Mouse (Mus musculus) stomach, embryonic 14.5 days (tissue): ENCODE measurements at regions not wholly inside any gene's neighbourhood (a gene's known extent, or its start where the extent isn't known, plus 50 kb on each side); places are given as distances from the start of the nearest gene placed in this dataset.

Source experiments
- ATAC-seq: fragments of 200-750 bp; cut with Nextera tagmentation; 2 replicates; pipeline ENCODE4 v1.8.0; 2017; ENCODE audit warnings: low read depth, moderate TSS enrichment; ENCODE audit not compliant: insufficient number of reproducible peaks, insufficient read depth, low FRiP score
- H3K27ac ChIP-seq: fragments of 300-500 bp; sonication (generic); 2 replicates; pipeline ENCODE4 v1.5.1; 2014; ENCODE audit warnings: mild to moderate bottlenecking, low read length, moderate library complexity, mixed read lengths
- H3K27me3 ChIP-seq: fragments of 300-500 bp; sonication (generic); 2 replicates; pipeline ENCODE4 v1.6.1; 2014; ENCODE audit warnings: low read length, control low read depth, mixed read lengths; ENCODE audit not compliant: control insufficient read depth, insufficient read depth
- H3K36me3 ChIP-seq: fragments of 300-500 bp; sonication (generic); 2 replicates; pipeline ENCODE4 v1.6.1; 2014; ENCODE audit warnings: mild to moderate bottlenecking, control low read depth, low read length, moderate library complexity, mixed read lengths; ENCODE audit not compliant: control insufficient read depth, insufficient read depth
- H3K4me1 ChIP-seq: fragments of 300-500 bp; sonication (generic); 2 replicates; pipeline ENCODE4 v1.6.1; 2014; ENCODE audit warnings: low read length, control low read depth, mixed read lengths; ENCODE audit not compliant: control insufficient read depth, insufficient read depth
- H3K4me2 ChIP-seq: fragments of 300-500 bp; sonication (generic); replicated peaks from 2 replicates; pipeline ENCODE4 v1.6.1; 2014; ENCODE audit warnings: low read depth, low read length, control low read depth
- H3K4me3 ChIP-seq: fragments of 300-500 bp; sonication (generic); 2 replicates; pipeline ENCODE4 v1.5.1; 2014; ENCODE audit warnings: low read depth, low read length, control low read depth
- H3K9ac ChIP-seq: fragments of 300-500 bp; sonication (generic); replicated peaks from 2 replicates; pipeline ENCODE4 v1.6.1; 2014; ENCODE audit warnings: low read depth, mild to moderate bottlenecking, control low read depth, low read length, moderate library complexity, mixed read lengths
- H3K9me3 ChIP-seq: fragments of 300-500 bp; sonication (generic); 2 replicates; pipeline ENCODE4 v1.6.1; 2016; ENCODE audit warnings: low read depth, low read length, control low read depth; ENCODE audit not compliant: control insufficient read depth
- WGBS: fragments of 180-500 bp; shearing (Covaris S2); extraction: QIAGEN DNeasy Blood & Tissue Kit; methylation state at CpG from one replicate; pipeline ENCODE4 v1.1.7; 2014; 5-methylcytosine and 5-hydroxymethylcytosine counted together

DNA sequence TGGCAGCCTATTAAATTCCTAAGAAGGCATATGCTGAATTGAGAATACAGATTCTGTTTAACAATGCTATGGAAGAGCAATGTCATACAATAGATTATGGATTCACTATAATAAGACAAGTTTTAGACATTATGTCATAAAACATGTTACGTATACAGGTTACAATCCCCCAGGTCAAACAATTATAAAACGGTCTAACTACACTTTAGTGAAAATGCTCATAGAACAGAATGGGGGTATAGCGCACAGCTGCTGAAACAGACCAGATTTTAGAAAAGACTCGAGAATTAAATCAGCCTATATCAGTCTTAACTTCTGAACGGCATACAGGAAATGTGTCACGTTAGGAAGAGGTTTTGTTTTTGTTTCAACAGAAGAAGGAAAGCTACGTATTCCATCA lies 660.5 kb upstream of the Sel1l start:
- Histone ChIP-seq H3K36me3 (no peaks in the 10 kb centered on the region), H3K4me2 (no peak overlapping the region), H3K27ac (no peak overlapping the region), H3K4me3 (no peak overlapping the region), H3K9me3 (no peaks in the 10 kb centered on the region), H3K4me1 (no peaks in the 10 kb centered on the region), H3K9ac (no peak overlapping the region), H3K27me3 (no peaks in the 10 kb centered on the region)
- 51% methylated on average over 7 of the region's 7 CpGs for WGBS
- ATAC-seq = no peak

DNA sequence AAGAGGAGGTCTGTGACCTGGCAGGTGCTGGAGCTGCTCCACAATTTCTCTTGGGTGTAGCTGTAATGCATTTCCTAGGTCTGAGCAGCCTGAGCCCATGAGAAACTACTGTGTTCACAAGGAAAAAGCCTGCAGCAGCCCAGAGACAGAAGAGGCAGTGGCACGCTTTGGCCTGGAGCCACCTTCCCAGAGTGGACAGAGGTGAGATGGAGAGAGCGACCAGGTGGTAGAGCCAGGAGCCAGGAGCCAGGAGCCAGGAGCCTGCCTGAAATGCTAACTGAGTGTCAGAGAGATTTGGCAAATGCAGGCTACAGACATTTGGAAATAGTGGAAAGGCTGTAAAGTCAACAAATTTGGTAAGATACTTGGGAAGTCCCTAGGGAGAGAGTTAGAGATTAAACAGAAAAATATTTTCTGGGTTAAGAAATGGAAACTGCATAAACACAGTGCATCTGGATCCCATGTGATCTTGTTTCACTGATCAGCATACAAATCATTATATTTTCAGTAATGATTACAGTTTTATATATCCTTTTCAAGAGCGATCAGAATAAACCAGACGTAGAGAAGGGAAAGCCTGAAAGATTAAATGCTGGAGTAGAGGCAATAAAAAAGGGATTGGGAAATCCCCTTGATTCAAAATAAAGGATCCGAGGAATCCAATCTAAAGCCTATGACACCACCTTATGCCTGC lies 660.0 kb upstream of the Sel1l start:
- no peaks in the 10 kb centered on the region for H3K27me3 ChIP-seq
- WGBS = 72% methylated on average over 5 of the region's 5 CpGs
- no peak overlapping the region for H3K9ac ChIP-seq
- H3K4me3 ChIP-seq = no peak overlapping the region
- H3K4me2 ChIP-seq = no peak overlapping the region
- no peaks in the 10 kb centered on the region for H3K4me1 ChIP-seq
- H3K36me3 ChIP-seq = no peaks in the 10 kb centered on the region
- no peak for ATAC-seq
- no peaks in the 10 kb centered on the region for H3K9me3 ChIP-seq
- H3K27ac ChIP-seq = no peak overlapping the region

DNA sequence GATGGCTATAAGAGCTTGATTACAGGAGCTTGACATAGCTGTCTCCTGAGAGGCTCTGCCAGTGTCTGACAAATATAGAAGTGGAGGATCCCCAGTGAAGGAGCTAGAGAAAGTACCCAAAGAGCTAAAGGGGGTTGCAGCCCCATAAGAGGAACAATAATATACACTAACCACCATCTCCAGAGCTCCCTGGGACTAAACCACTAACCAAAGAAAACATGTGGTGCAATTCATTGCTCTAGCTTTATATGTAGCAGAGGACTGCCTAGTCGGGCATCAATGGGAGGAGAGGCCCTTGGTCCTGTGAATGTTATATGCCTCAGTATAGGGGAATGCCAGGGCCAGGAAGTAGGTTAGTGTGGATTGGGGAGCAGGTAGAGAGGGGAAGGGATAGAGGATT lies 635.0 kb upstream of the Sel1l start:
- WGBS = 79% methylated on average over 1 of the region's 1 CpGs
- ATAC-seq = no peak
- Histone ChIP-seq H3K4me2 (no peak overlapping the region), H3K9me3 (no peaks in the 10 kb centered on the region), H3K9ac (no peak overlapping the region), H3K4me1 (no peaks in the 10 kb centered on the region), H3K4me3 (no peak overlapping the region), H3K27ac (no peak overlapping the region), H3K27me3 (no peaks in the 10 kb centered on the region), H3K36me3 (no peaks in the 10 kb centered on the region)

DNA sequence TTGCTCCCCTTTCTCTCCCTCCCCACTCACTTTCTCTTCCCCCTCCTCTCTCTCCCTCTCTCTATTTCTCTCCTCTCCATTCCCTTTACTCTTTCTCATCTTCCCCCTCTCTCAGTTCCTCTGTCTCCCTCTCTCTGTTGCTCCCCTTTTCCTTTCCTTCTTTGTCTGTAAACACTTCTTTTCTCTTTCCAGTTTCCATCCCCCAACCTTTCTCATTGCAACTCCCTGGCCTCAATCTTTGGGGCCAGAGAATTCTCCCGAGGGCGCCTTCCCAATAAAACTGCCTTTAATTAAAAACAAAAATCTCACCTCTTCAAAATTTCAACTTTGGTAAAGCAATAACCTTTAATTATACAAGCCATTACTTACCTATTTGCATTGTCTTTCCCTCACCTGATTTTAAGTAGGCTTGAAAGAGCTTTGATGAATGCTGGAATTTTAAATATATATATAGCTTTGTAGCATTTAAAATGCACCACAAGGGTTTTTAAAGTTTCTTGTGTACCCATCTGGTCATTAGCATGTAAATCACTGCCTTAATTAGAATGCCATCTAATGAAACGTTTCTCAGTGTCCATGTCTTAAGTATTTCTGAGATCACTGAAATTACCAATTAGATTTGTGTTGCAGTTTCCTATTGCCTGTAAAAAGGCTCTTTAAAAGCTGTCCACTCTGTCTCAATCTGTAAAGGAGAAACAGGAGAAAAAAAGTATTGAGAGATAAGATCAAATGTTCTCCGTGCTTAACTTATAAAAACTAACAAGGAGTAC lies 625.5 kb upstream of the Sel1l start:
- H3K27ac ChIP-seq = no peak overlapping the region
- no peak for ATAC-seq
- no peak overlapping the region for H3K4me3 ChIP-seq
- H3K4me2 ChIP-seq = no peak overlapping the region
- no peaks in the 10 kb centered on the region for H3K4me1 ChIP-seq
- H3K27me3 ChIP-seq = no peaks in the 10 kb centered on the region
- no peaks in the 10 kb centered on the region for H3K36me3 ChIP-seq
- H3K9me3 ChIP-seq = no peaks in the 10 kb centered on the region
- no peak overlapping the region for H3K9ac ChIP-seq
- WGBS = 68% methylated on average over 4 of the region's 4 CpGs

DNA sequence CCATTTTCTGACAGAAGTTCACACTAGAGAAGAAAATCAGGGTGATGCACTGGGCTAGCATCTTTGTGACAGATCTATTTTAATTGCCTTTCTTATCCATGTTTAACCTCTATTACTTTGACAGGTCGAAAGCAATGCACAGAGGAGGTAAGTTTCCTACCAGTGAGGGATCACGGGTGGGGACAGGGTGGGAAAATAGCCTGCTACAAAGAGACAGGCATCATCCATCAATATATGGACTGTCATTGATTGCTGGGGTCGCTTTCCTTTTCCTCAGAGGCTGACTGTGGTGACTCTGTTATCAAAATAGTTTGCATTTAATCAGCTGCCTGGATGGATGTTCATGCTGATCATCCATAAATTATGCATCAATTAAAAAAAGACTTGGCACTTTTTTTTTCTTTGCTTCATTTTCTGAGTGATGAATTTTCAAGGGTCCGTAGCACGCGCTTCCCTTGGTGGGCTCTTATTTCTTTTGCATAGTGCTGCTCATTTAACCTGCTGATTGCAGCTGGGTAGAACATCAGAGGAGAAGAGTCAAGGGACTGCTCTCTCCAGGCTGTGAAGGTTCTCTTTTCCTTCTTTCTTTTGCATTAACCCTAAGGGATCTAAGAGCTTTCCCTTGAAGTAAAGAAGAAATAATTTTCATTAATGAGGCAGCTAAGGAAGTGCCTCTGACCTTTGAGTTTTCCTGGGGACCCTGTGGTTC lies 602.3 kb upstream of the Sel1l start:
- H3K4me1 ChIP-seq = no peaks in the 10 kb centered on the region

DNA sequence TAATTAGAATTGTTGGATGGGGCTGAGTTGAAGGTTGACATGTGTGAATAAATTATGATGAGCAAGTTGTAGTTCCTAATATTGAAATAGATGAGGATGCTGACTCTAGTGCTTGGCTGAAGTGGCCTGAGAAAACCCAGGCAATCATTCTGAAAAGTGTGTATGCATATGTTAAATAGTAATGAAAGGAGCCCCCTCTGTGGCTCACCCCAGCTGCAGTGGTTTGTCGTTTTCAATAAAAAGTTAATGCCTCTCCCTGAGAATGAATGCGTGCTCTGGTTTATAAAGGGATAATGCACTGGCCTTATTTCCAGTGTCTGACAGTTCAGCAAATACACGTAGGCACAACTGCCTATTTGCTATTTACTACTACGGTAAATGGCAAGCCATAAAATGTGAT lies 569.5 kb upstream of the Sel1l start:
- Histone ChIP-seq H3K4me3 (no peak overlapping the region), H3K4me1 (no peaks in the 10 kb centered on the region), H3K36me3 (no peaks in the 10 kb centered on the region), H3K27me3 (no peaks in the 10 kb centered on the region), H3K9ac (no peak overlapping the region), H3K9me3 (no peaks in the 10 kb centered on the region), H3K4me2 (no peak overlapping the region), H3K27ac (no peak overlapping the region)
- ATAC-seq = no peak
- WGBS = 74% methylated on average over 4 of the region's 4 CpGs

More for the DNA sequence above, 602.3 kb upstream of the Sel1l start:
- no peak overlapping the region for H3K4me3 ChIP-seq
- H3K9me3 ChIP-seq = no peaks in the 10 kb centered on the region
- WGBS = 60% methylated on average over 6 of the region's 6 CpGs
- no peaks in the 10 kb centered on the region for H3K36me3 ChIP-seq
- no peak overlapping the region for H3K9ac ChIP-seq
- no peak overlapping the region for H3K4me2 ChIP-seq
- ATAC-seq = no peak
- no peak overlapping the region for H3K27ac ChIP-seq
- H3K27me3 ChIP-seq = no peaks in the 10 kb centered on the region

DNA sequence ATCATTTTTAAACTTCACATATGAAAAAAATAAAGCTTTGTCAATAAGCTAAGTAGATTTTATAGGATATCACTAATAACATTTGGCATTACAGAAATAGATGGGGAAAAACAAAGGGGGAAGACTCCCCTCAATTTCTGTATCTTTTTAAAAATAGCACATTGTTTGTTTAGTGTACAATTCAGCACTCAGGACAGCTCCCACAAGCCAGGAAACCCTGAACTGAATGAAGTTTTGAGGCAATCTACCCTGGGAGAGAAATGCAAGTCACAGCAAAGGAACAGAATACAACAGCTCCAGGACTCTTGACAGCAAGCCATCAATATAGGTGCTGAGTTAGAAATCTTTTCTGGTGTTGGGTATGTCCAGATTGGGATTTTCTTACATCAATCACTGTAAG lies 556.5 kb upstream of the Sel1l start:
- ATAC-seq = no peak
- Histone ChIP-seq H3K27ac (no peak overlapping the region), H3K27me3 (no peaks in the 10 kb centered on the region), H3K4me3 (no peak overlapping the region), H3K4me2 (no peak overlapping the region), H3K9ac (no peak overlapping the region), H3K9me3 (no peaks in the 10 kb centered on the region), H3K36me3 (no peaks in the 10 kb centered on the region), H3K4me1 (no peaks in the 10 kb centered on the region)

DNA sequence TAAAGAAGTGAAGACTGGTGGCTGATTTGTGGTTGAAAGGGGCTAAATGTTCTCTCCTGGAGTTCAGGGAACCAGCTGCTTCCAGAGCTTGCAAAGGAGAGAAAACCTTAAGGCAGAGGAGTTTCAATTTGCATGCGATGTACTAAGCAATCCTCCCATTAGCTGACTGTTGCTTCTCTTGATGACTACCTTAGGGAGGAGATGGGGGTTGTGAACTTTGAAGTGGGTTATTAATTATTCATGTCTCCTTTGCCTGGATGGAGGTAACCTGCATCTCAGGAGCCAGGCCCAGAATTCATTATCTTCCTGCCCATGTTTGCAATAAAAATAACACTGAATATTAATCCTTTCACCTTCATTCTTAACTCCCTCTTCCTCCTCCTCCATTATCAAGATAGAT lies 552.0 kb upstream of the Sel1l start:
- Histone ChIP-seq H3K4me1 (no peaks in the 10 kb centered on the region), H3K9ac (no peak overlapping the region), H3K27ac (no peak overlapping the region), H3K36me3 (no peaks in the 10 kb centered on the region), H3K9me3 (no peaks in the 10 kb centered on the region), H3K4me2 (no peak overlapping the region), H3K4me3 (no peak overlapping the region), H3K27me3 (no peaks in the 10 kb centered on the region)
- WGBS = 35% methylated on average over 1 of the region's 1 CpGs
- no peak for ATAC-seq
